Mouse (Mus musculus) ovary, adult 18-20 months (tissue): ENCODE data around the gene Tspan32.

Source experiments
- DNase-seq: peaks from one replicate; pipeline ENCODE4 v3.0.0; 2022; ENCODE audit warnings: low spot score, mixed read lengths

The Tspan32 gene

GRCm38 (mm10) chr7:143004727-143005343, at the start of gene Tspan32:
Gene Tspan32 (plus strand): TSS chr7:143005046.
- DNase-seq: no peak

- no peak for DNase-seq
Observed at GRCm38 (mm10) chr7:142956018-142956417, 48.8 kb upstream of the Tspan32 start.

DNA sequence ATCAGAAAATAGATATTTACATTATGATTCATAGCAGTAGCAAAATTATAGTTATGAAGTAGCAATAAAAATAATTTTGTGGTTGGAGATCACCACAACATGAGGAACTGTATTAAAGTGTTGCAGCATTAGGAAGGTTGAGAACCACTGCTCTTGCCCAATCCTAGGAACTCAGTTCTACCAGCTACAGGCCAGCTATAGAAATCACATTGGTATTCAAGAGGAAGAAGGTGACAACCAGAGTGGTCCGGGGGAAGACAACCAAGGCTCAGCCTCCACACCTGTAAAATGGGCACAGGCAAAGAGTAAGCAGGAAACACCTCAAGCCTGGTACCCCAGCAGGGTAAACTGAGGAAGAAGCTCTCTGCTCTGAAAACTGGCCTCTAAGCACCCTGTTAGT, 46.0 kb upstream of the Tspan32 start:
- DNase-seq: no peak

- no peak for DNase-seq
Observed at GRCm38 (mm10) chr7:142959752-142960151, 45.1 kb upstream of the Tspan32 start.

DNA sequence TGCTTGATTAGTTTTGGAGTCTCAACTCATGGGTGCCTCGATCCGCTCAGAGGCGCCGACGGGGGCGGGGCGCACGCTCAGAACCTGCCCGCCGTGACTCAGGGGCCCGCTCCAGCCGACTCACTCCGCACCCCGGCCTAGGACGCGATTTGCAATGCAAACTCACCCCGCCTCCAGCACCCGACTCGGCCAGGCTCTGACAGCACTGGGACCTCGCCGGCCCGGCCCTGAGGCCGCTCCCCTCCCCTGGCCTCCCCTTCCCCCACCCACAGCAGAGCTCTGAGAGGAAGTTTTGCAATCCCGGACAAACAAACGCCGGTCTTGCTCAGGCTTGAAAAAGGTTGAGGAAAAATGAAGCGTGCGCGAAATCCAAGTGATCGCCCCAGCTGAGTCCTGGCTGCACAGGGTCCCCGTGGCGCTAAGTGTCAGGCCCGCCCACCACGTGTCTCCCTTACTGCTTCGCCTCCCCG, 37.4 kb upstream of the Tspan32 start:
- no peak for DNase-seq

- peak; percentile 29 for DNase-seq
Observed at GRCm38 (mm10) chr7:142967884-142968808, 36.7 kb upstream of the Tspan32 start.

GRCm38 (mm10) chr7:142968809-142969511, 35.9 kb upstream of the Tspan32 start, which contains the start of gene Ascl2:
Gene Ascl2 (minus strand): TSS chr7:142969264.
- no peak for DNase-seq

GRCm38 (mm10) chr7:142981908-142982307, 22.9 kb upstream of the Tspan32 start:
- no peak for DNase-seq

DNA sequence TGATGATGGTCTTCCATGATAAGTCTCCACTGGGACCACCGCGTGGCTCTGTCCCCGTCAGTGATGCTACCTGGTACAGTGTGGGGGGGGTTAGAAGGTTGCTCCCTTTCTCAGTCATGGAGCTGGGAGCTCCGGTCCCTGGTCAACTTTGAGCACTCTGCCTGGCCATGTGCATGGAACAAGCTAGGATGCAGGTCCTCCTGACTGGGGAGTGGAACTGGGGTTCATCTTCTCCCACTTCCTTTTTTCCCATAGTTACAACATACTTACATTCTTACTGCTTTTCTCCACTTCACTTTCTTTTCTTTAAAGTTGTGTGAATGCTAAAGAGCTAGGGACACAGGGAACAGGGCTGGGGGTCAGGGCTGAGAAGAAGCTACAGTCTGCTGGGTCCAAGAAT, 19.7 kb upstream of the Tspan32 start:
- DNase-seq: no peak

- no peak for DNase-seq
Observed at GRCm38 (mm10) chr7:142987718-142988117, 17.1 kb upstream of the Tspan32 start.

DNA sequence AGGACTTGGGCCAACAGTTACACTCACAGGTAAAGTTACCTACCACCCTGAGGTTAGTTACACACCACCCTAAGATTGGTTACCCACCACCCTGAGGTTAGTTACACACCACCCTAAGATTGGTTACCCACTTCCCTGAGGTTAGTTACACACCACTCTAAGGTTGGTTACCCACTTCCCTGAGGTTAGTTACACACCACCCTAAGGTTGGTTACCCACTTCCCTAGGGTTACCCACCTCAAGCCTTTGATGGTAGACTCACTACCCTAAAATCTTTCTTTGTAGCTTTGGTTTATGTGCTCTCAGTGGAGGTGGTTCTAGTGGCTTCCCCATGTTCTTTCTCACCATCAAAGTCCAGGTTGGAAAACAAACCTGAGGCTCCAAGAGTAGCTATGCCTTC, 9.8 kb upstream of the Tspan32 start:
- no peak for DNase-seq

- no peak for DNase-seq
Observed at GRCm38 (mm10) chr7:142995630-142996338, 9.1 kb upstream of the Tspan32 start.

DNA sequence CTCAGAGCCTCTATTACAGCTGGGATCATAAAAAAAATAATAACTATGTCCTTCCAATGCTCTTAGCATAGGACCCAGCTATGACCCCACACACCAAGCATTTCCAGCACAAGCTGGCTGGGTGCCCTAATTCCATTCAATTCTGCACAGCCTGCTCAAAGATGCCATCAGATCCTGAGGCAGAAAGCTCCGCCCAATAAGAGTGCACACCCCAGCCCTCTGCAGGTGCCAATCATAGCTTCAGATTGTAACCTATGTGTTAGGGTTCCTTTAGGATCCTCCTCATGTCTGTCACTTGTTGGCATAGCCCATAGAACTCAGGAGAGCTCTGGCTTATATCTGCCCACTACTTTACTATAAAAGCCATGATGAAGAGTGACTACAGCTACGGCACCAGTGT, 7.8 kb upstream of the Tspan32 start:
- no peak for DNase-seq

DNA sequence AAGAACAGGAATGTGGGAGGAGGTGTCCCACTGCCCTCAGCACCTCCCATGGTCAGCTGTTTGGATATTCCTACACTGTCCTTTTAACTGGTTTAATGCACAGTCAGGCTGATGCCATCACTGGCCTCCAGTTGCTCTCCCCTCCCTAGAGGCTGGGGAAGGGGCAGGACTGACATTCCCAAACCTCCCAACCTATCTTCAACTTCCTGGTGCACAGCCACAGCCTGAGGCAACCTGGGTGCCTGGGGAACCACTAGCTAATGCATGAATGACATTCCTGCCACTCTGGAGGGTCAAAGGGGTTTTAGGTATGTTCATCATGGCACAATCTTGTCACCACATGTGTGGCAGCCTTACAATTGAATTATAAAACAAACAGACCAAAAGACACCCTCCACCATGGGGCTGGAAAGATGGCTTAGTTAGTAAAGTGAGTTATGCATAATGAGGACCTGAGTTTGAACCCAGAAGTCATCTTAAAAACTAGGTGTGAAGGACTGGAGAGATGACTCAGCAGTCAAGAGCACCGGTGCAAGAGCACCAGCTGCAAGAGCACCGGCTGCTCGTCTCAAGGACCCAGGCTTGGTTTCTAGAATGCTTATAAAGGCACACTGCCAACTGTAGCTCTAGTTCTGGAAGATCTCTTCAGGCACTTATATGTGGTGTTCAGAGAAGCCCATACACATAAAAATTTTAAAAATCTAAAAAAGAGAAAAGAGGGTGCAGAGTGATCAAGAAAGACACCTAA, 7.3 kb upstream of the Tspan32 start:
- no peak for DNase-seq

GRCm38 (mm10) chr7:143002679-143003078, 2.2 kb upstream of the Tspan32 start:
- DNase-seq: no peak

- no peak for DNase-seq
Observed at GRCm38 (mm10) chr7:143005344-143006096, 674 bp downstream of the Tspan32 start.

DNA sequence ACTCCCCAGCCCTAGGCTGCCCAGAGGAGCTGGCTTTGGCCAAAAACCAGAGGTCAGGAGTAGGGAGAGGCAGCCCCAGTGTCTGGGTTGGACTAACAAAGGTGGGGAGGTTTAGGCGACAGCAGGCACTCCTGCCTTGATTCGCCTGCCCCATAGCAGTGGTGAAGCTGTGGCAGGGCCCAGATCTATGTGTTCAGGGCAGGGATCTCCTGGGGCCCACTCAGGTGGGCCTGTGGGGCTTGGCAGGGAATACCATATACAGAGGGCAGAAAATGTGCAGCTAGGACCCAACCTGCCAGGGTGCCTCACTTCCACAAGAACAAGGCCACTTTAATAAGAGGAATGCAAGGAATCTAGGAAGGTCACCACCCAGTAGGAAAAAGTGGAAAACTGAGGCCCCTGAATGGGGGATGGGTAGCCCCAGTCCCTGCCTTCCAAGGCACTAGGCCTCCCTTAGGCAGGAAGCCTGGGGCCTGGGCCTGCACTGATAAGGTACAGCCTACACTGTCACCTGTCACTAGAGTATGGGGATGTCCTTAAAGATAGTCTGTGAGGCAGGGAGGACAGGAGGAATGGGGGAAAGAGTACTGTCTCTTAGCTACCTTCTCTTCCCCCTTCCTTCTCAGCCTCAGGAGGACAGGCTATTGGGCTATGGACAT, 1.4 kb downstream of the Tspan32 start:
- DNase-seq: no peak

GRCm38 (mm10) chr7:143006756-143007598, 2.1 kb downstream of the Tspan32 start:
- no peak for DNase-seq
